Comparison of ENCODE assay signal across 7 mouse cellular contexts in genomic region chr1:191340530-191340929, GRCm38 (mm10).
"Had no signal": no experiment of that assay in that cellular context is flagged by ENCODE, and none has a peak within 500 bp of the region (broad histone marks: within the 10 kb centered on the region; RNA-seq: fewer than 3 reads in every experiment).

No protein-coding gene starts in this region.

- DNase-seq: left cerebral cortex, postnatal 4 days; liver, postnatal 0 days; lung, embryonic 14.5 days; retina, postnatal 1 day; right cerebral cortex, postnatal 25 days; spleen, adult 18-20 months; thymus, postnatal 25 days had no signal
